Mouse (Mus musculus) stomach, embryonic 16.5 days (tissue): ENCODE measurements around the gene Clec14a. TPM values are rescaled to one million over a fixed set of nuclear protein-coding genes. Genes with fewer than 3 reads are reported as not detected.
A peak's percentile ranks its signal among the peaks of the same experiment; 100 is the strongest.
"Not testable (repeated sequence)": the region's sequence is repeated elsewhere in the genome, so short reads cannot be mapped to it uniquely, and the experiment has no call there.

Experiments
- ATAC-seq: fragments of 200-750 bp; cut with Nextera tagmentation; 2 replicates; pipeline ENCODE4 v1.8.0; 2017; ENCODE audit warnings: moderate number of reproducible peaks, moderate TSS enrichment; ENCODE audit not compliant: insufficient read depth, low FRiP score
- H3K27ac ChIP-seq: fragments of 300-500 bp; sonication (generic); 2 replicates; pipeline ENCODE4 v1.5.1; 2014; ENCODE audit warnings: low read length
- H3K27me3 ChIP-seq: fragments of 300-500 bp; sonication (generic); 2 replicates; pipeline ENCODE4 v1.6.1; 2014; ENCODE audit warnings: low read length, control low read depth, mixed read lengths; ENCODE audit not compliant: control insufficient read depth, insufficient read depth
- H3K36me3 ChIP-seq: fragments of 300-500 bp; sonication (generic); 2 replicates; pipeline ENCODE4 v1.6.1; 2014; ENCODE audit warnings: low read length; ENCODE audit not compliant: control insufficient read depth, insufficient read depth
- H3K4me1 ChIP-seq: fragments of 300-500 bp; sonication (generic); 2 replicates; pipeline ENCODE4 v1.6.1; 2014; ENCODE audit warnings: low read length, control low read depth, mixed read lengths; ENCODE audit not compliant: control insufficient read depth, insufficient read depth
- H3K4me2 ChIP-seq: fragments of 300-500 bp; sonication (generic); 2 replicates; pipeline ENCODE4 v1.6.1; 2014; ENCODE audit warnings: low read depth, low read length, mixed read lengths
- H3K4me3 ChIP-seq: fragments of 300-500 bp; sonication (generic); replicated peaks from 2 replicates; pipeline ENCODE4 v1.5.1; 2014; ENCODE audit warnings: mild to moderate bottlenecking, low read length
- H3K9ac ChIP-seq: fragments of 300-500 bp; sonication (generic); 2 replicates; pipeline ENCODE4 v1.6.1; 2014; ENCODE audit warnings: low read length
- H3K9me3 ChIP-seq: fragments of 300-500 bp; sonication (generic); replicated peaks from 2 replicates; pipeline ENCODE4 v1.6.1; 2016; ENCODE audit warnings: low read length, control low read depth; ENCODE audit not compliant: control insufficient read depth
- WGBS: fragments of 180-500 bp; shearing (Covaris S2); extraction: QIAGEN DNeasy Blood & Tissue Kit; methylation state at CpG from one replicate; pipeline ENCODE4 v1.1.7; 2014; 5-methylcytosine and 5-hydroxymethylcytosine counted together
- polyA plus RNA-seq: library from polyadenylated mRNA; unstranded; fragments of >200 nt; fragmentation: Nextera tagmentation; extraction: Ambion mirVana; gene quantifications from 2 replicates; pipeline ENCODE4 v1.2.1, GENCODE M21; 2015

Gene Clec14a
- 11.2 and 11.3 TPM in 2 replicates for polyA plus RNA-seq

GRCm38 (mm10) chr12:58268563-58269501, at the start of gene Clec14a:
TSS of gene Clec14a (minus strand) at chr12:58269290.
- Histone ChIP-seq H3K36me3 (no peaks in the 10 kb centered on the region), H3K9me3 (no peaks in the 10 kb centered on the region), H3K4me2 (peak within 1 kb of the TSS; percentile 68), H3K27ac (peak within 1 kb of the TSS; percentile 79), H3K9ac (peak within 1 kb of the TSS; percentile 73), H3K4me3 (peak within 1 kb of the TSS; percentile 48), H3K27me3 (no peaks in the 10 kb centered on the region), H3K4me1 (peaks cover 11% of the 10 kb centered on the region; the same call in 1 of the 2 replicates)
- ATAC-seq, result peak; percentile 87
- WGBS, result 7% methylated on average over 32 of the region's 32 CpGs

- Histone ChIP-seq H3K4me1 (no peaks in the 10 kb centered on the region), H3K27me3 (no peaks in the 10 kb centered on the region), H3K36me3 (no peaks in the 10 kb centered on the region), H3K4me2 (no peak overlapping the region), H3K4me3 (no peak overlapping the region), H3K9ac (no peak overlapping the region), H3K27ac (no peak overlapping the region), H3K9me3 (no peaks in the 10 kb centered on the region)
- no peak for ATAC-seq
- WGBS, result 67% methylated on average over 2 of the region's 2 CpGs
These were observed 38.7 kb upstream of the Clec14a start for GRCm38 (mm10) chr12:58307835-58308234.

- H3K36me3 ChIP-seq, H3K4me3 ChIP-seq, H3K27ac ChIP-seq, H3K4me1 ChIP-seq, H3K9ac ChIP-seq, ATAC-seq, H3K9me3 ChIP-seq, H3K4me2 ChIP-seq, H3K27me3 ChIP-seq: not testable (repeated sequence)
- 55% methylated on average over 8 of the region's 8 CpGs for WGBS
These were observed 37.3 kb upstream of the Clec14a start for GRCm38 (mm10) chr12:58306402-58306801.

- WGBS, result 34% methylated on average over 2 of the region's 2 CpGs
- Histone ChIP-seq H3K4me1 (no peaks in the 10 kb centered on the region), H3K9me3 (no peaks in the 10 kb centered on the region)
These were observed 36.5 kb upstream of the Clec14a start for GRCm38 (mm10) chr12:58305567-58305966.

GRCm38 (mm10) chr12:58296980-58297379, 27.9 kb upstream of the Clec14a start:
- H3K4me1 ChIP-seq, result no peaks in the 10 kb centered on the region
- no peak overlapping the region for H3K27ac ChIP-seq
- ATAC-seq, result no peak
- H3K9me3 ChIP-seq, result no peaks in the 10 kb centered on the region
- no peak overlapping the region for H3K4me2 ChIP-seq
- 54% methylated on average over 6 of the region's 6 CpGs for WGBS
- no peak overlapping the region for H3K9ac ChIP-seq
- H3K27me3 ChIP-seq, result no peaks in the 10 kb centered on the region
- H3K36me3 ChIP-seq, result no peaks in the 10 kb centered on the region
- H3K4me3 ChIP-seq, result no peak overlapping the region

More at GRCm38 (mm10) chr12:58305567-58305966, 36.5 kb upstream of the Clec14a start:
- Histone ChIP-seq H3K9ac (no peak overlapping the region), H3K4me3 (no peak overlapping the region), H3K27me3 (no peaks in the 10 kb centered on the region), H3K27ac (no peak overlapping the region), H3K36me3 (no peaks in the 10 kb centered on the region), H3K4me2 (no peak overlapping the region)
- no peak for ATAC-seq

DNA sequence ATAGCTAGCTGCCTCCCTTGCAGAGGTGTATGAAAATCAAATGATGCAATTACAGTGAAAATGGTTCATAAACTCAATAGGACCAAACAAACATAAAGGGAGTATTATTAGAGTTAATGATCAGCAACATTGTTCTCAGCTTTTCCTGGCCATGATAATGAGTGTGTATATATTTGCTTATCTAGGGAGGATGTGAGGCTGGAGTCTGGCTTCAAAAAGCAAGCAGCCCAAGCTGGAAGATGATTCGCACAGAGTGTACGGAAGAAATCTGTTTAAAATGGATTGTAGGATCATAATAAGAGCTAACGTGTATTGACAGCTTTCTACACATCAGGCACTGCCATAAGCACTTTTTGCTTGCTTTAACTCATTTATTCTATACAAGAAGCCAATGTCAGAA, 16.8 kb upstream of the Clec14a start:
- Histone ChIP-seq H3K9me3 (no peaks in the 10 kb centered on the region), H3K4me3 (no peak overlapping the region), H3K4me2 (no peak overlapping the region), H3K9ac (no peak overlapping the region), H3K4me1 (no peaks in the 10 kb centered on the region), H3K27me3 (no peaks in the 10 kb centered on the region), H3K27ac (no peak overlapping the region), H3K36me3 (no peaks in the 10 kb centered on the region)
- WGBS, result 71% methylated on average over 3 of the region's 3 CpGs
- ATAC-seq, result no peak

- H3K4me3 ChIP-seq, result no peak overlapping the region
- H3K27me3 ChIP-seq, result no peaks in the 10 kb centered on the region
- peaks cover 11% of the 10 kb centered on the region; the same call in 1 of the 2 replicates for H3K4me1 ChIP-seq
- no peak overlapping the region for H3K9ac ChIP-seq
- H3K36me3 ChIP-seq, result no peaks in the 10 kb centered on the region
- no peak overlapping the region for H3K27ac ChIP-seq
- ATAC-seq, result no peak
- H3K4me2 ChIP-seq, result no peak overlapping the region
- H3K9me3 ChIP-seq, result no peaks in the 10 kb centered on the region
- 65% methylated on average over 6 of the region's 6 CpGs for WGBS
These were observed 1.4 kb upstream of the Clec14a start for GRCm38 (mm10) chr12:58270520-58270919.

DNA sequence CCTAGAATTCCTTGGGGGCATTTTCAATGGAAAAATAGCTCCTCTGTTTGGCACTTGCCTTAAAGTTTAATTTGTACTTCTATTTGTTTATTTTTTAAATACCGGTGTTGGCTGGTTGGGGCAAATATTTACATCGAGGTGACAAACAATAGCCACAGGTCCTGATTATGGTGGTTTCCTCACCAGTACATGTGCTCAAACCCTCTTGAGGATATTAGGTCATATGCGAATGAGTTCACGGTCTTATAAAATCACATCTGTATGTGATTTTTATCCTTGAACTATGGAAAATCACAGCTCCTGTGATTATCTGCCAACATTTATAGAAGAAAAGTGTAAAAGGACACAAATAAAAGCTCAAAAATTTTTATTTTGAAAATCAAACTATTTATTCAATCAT, 415 bp upstream of the Clec14a start:
- 0 out of 2 replicates have a peak overlapping the region, but pooled peaks have one; percentile 9 for H3K27ac ChIP-seq
- no peak overlapping the region for H3K4me2 ChIP-seq
- no peaks in the 10 kb centered on the region for H3K27me3 ChIP-seq
- no peak overlapping the region for H3K4me3 ChIP-seq
- H3K36me3 ChIP-seq, result no peaks in the 10 kb centered on the region
- H3K9ac ChIP-seq, result no peak overlapping the region
- no peaks in the 10 kb centered on the region for H3K9me3 ChIP-seq
- ATAC-seq, result no peak
- 60% methylated on average over 4 of the region's 4 CpGs for WGBS
- H3K4me1 ChIP-seq, result peaks cover 11% of the 10 kb centered on the region; the same call in 1 of the 2 replicates

DNA sequence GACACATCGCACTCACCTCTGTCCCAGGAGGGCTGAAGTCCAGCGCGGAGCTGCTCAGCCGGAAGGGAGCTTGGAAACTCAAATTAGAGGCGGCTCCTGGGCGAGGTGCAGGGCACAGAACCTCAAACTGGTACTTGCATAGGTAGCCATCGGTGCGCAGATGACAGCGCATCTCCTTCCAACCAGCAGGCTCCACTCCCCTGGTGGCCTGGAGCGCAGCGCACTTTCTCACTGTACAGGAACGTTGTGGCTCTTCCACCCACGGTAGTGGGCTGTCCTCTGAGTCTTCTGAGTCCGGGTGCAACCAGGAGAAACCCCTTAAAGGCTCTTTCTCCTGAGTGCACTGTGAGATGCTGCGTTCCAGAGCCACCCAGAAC, 916 bp downstream of the Clec14a start:
- Histone ChIP-seq H3K27ac (peak overlapping the region; percentile 79), H3K4me1 (peaks cover 11% of the 10 kb centered on the region; the same call in 1 of the 2 replicates), H3K4me2 (peak overlapping the region; percentile 68), H3K36me3 (no peaks in the 10 kb centered on the region), H3K4me3 (peak overlapping the region; percentile 48), H3K9me3 (no peaks in the 10 kb centered on the region), H3K27me3 (no peaks in the 10 kb centered on the region), H3K9ac (peak overlapping the region; percentile 73)
- 4% methylated on average over 15 of the region's 15 CpGs for WGBS
- peak; percentile 59 for ATAC-seq
